Mouse (Mus musculus): ENCODE results near the gene Gm10271. TPM values are rescaled to one million over a fixed set of nuclear protein-coding genes. Genes with fewer than 3 reads are reported as not detected.

Gm10271 gene
- polyA plus RNA-seq, 1 experiment from 2014 or later, result not detected

DNA sequence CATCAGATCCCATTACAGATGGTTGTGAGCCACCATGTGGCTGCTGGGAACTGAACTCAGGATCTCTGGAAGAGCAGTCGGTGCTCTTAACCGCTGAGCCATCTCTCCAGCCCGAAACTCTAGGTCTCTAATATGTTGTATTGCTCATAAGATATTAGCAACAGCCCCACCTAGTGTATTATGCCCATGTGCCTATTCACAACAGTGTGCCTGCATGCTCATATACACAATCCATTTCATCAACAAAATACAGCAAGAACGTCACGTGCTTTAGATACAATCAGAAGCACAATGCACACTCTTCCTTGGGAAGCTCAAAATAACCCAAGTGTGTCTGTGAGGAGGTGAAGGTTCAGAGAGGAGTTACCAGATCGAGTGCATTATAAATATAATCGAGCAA, 38.6 kb downstream of the Gm10271 start:
- peaks cover 19% of the 10 kb centered on the region for H3K36me3 ChIP-seq (ENCODE audit: control insufficient read depth, insufficient read depth, low read length)
- WGBS (ENCODE audit: insufficient replicate concordance), result 92% methylated on average over 7 of the region's 7 CpGs
- no peak for ATAC-seq (replicated peaks; ENCODE audit: insufficient number of reproducible peaks, low FRiP score, low TSS enrichment)

DNA sequence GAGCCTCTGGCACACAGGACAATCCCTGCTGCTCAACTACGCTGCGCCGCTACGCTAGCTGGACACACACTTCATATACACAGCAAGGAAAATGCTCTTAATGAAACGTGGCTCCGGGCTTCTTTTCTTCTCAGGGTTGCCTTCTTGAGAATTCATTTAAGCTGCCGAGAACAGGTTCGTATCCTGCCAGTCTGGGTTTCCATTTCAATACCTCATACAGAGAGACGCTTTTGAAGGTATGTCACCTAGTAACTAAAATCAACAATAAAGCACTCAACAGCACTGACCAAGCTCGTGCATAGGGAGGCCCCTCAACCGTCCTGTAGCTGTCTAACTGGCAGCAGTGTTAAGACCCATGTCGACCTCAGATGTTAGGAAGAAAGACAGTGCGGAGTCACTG, 40.0 kb downstream of the Gm10271 start:
- H3K9me3 ChIP-seq (replicated peaks; ENCODE audit: control insufficient read depth, low read length), result no peaks in the 10 kb centered on the region
- peaks cover 15% of the 10 kb centered on the region for H3K36me3 ChIP-seq (ENCODE audit: control insufficient read depth, insufficient read depth, low read length)
- no peaks in the 10 kb centered on the region for H3K27me3 ChIP-seq (ENCODE audit: control insufficient read depth, insufficient read depth, low read length)
- no peak overlapping the region for H3K4me3 ChIP-seq (ENCODE audit: low read depth, low read length)
- H3K4me1 ChIP-seq (ENCODE audit: control insufficient read depth, insufficient read depth, low read length), result no peaks in the 10 kb centered on the region
- ATAC-seq (replicated peaks; ENCODE audit: insufficient number of reproducible peaks, low FRiP score, low TSS enrichment), result no peak
- no peak overlapping the region for H3K4me2 ChIP-seq
- WGBS (ENCODE audit: insufficient replicate concordance), result 86% methylated on average over 13 of the region's 13 CpGs
- no peak overlapping the region for H3K27ac ChIP-seq (ENCODE audit: low read depth, low read length)
- H3K9ac ChIP-seq (ENCODE audit: low read depth, low read length), result no peak overlapping the region

More for the DNA sequence above, 38.6 kb downstream of the Gm10271 start:
- no peak overlapping the region for H3K9ac ChIP-seq (ENCODE audit: low read depth, low read length)
- no peak overlapping the region for H3K27ac ChIP-seq (ENCODE audit: low read depth, low read length)
- no peak overlapping the region for H3K4me2 ChIP-seq
- no peaks in the 10 kb centered on the region for H3K9me3 ChIP-seq (replicated peaks; ENCODE audit: control insufficient read depth, low read length)
- no peak overlapping the region for H3K4me3 ChIP-seq (ENCODE audit: low read depth, low read length)
- H3K27me3 ChIP-seq (ENCODE audit: control insufficient read depth, insufficient read depth, low read length), result no peaks in the 10 kb centered on the region
- H3K4me1 ChIP-seq (ENCODE audit: control insufficient read depth, insufficient read depth, low read length), result no peaks in the 10 kb centered on the region

DNA sequence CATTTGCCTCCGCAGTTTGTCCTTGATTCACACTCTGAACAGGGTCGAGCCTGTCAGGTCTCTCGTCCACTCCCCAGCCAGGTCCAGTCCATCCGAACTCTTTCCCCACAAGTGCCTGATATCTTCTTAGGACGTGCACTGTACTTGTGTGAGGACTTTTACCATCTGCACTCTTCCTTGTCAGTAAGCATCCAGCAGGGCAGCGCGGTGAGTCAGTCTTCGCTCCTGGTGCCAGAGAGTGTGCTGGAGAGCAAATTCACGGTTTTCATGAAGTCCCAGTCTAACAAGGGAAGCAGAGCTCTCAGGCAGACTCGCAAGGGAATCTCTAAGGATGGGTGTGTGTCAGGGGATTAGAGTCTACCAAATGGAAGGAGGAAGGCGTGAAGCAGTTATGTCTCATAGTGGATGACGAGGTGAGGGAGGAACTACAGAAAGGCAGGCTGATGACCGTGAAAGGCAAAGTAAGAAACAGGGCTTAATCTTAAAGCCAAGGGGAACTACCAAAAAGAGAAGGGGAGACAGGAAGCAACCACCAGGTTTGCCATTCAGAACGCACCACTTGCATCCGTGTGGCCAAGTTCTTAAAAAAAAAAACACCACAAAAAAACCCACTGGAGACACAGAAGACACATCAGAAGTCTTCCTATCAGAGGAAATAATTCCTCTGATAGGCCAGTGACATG, 40.8 kb downstream of the Gm10271 start:
- Histone ChIP-seq H3K9me3 (replicated peaks; ENCODE audit: control insufficient read depth, low read length) (no peaks in the 10 kb centered on the region), H3K27ac (ENCODE audit: low read depth, low read length) (no peak overlapping the region), H3K36me3 (ENCODE audit: control insufficient read depth, insufficient read depth, low read length) (0 out of 2 replicates have a peak, but pooled peaks cover 8% of the 10 kb centered on the region), H3K4me2 (no peak overlapping the region), H3K9ac (ENCODE audit: low read depth, low read length) (no peak overlapping the region), H3K27me3 (ENCODE audit: control insufficient read depth, insufficient read depth, low read length) (no peaks in the 10 kb centered on the region), H3K4me1 (ENCODE audit: control insufficient read depth, insufficient read depth, low read length) (no peaks in the 10 kb centered on the region), H3K4me3 (ENCODE audit: low read depth, low read length) (no peak overlapping the region)
- WGBS (ENCODE audit: insufficient replicate concordance), result 73% methylated on average over 15 of the region's 15 CpGs
- no peak for ATAC-seq (replicated peaks; ENCODE audit: insufficient number of reproducible peaks, low FRiP score, low TSS enrichment)

DNA sequence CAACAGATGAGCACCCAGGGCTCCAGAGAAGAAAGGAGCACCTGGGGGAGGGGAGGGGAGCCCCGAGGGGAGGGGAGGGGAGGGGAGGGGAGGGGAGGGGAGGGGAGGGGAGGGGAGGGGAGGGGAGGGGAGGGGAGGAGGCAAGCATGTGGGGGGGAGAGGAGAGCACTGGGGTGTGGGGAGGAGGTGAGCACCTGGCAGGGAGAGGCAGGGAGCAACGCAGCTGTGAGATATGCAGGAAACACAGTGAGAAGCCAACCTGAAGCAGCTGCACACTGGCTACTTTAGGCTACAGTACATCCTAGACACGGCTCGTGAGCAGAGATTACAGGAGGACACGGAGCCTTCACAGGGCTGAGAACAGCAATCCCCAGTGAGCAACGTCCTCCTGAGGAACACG, 41.5 kb downstream of the Gm10271 start:
- ATAC-seq (replicated peaks; ENCODE audit: insufficient number of reproducible peaks, low FRiP score, low TSS enrichment), result no peak
- H3K9ac ChIP-seq (ENCODE audit: low read depth, low read length), result no peak overlapping the region
- 0 out of 2 replicates have a peak, but pooled peaks cover 8% of the 10 kb centered on the region for H3K36me3 ChIP-seq (ENCODE audit: control insufficient read depth, insufficient read depth, low read length)
- no peaks in the 10 kb centered on the region for H3K9me3 ChIP-seq (replicated peaks; ENCODE audit: control insufficient read depth, low read length)
- no peaks in the 10 kb centered on the region for H3K27me3 ChIP-seq (ENCODE audit: control insufficient read depth, insufficient read depth, low read length)
- H3K4me3 ChIP-seq (ENCODE audit: low read depth, low read length), result no peak overlapping the region
- H3K27ac ChIP-seq (ENCODE audit: low read depth, low read length), result no peak overlapping the region
- WGBS (ENCODE audit: insufficient replicate concordance), result 70% methylated on average over 6 of the region's 7 CpGs
- H3K4me1 ChIP-seq (ENCODE audit: control insufficient read depth, insufficient read depth, low read length), result no peaks in the 10 kb centered on the region
- H3K4me2 ChIP-seq, result no peak overlapping the region

DNA sequence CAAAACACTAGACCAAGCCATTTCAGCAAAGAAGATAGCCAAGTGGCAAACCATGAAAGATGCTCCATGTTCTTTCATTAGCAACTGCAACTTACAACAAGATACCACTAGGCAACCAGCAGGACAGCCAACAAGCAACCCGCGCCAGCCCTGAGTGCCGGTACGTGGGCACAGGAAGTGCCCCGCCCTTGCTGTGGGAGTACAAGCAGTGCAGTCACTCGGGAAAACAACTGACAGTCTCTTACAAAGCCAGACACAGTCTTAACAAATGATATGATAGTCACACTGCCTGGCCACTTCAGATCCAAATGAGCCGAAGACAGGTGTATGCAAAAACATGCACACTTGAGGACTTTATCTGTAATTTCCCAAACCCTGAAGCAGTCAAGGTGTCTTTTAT, 41.9 kb downstream of the Gm10271 start:
- Histone ChIP-seq H3K4me2 (no peak overlapping the region), H3K4me1 (ENCODE audit: control insufficient read depth, insufficient read depth, low read length) (no peaks in the 10 kb centered on the region), H3K27me3 (ENCODE audit: control insufficient read depth, insufficient read depth, low read length) (no peaks in the 10 kb centered on the region), H3K27ac (ENCODE audit: low read depth, low read length) (no peak overlapping the region), H3K36me3 (ENCODE audit: control insufficient read depth, insufficient read depth, low read length) (0 out of 2 replicates have a peak, but pooled peaks cover 8% of the 10 kb centered on the region), H3K4me3 (ENCODE audit: low read depth, low read length) (no peak overlapping the region), H3K9me3 (replicated peaks; ENCODE audit: control insufficient read depth, low read length) (no peaks in the 10 kb centered on the region), H3K9ac (ENCODE audit: low read depth, low read length) (no peak overlapping the region)
- ATAC-seq (replicated peaks; ENCODE audit: insufficient number of reproducible peaks, low FRiP score, low TSS enrichment), result no peak
- 65% methylated on average over 7 of the region's 7 CpGs for WGBS (ENCODE audit: insufficient replicate concordance)

DNA sequence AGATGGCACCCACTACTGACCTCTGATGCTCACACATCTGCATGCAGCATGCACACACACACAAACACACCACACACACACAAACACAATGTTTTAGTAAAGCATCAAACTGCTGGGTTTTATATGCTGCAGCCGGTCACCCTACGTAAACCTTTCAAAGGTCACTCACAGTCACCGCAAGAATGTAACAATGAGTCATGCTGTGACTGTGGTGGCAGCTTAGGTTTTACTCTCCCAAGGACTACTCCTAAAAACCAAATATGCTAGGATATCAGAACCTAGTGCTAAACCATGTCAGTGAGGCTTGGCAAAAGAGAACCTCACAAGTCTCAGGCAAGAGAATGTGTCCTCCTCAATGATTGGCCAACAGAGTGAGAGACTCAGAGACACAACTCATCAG, 43.6 kb downstream of the Gm10271 start:
- 87% methylated on average over 3 of the region's 3 CpGs for WGBS (ENCODE audit: insufficient replicate concordance)
- Histone ChIP-seq H3K4me2 (no peak overlapping the region), H3K27me3 (ENCODE audit: control insufficient read depth, insufficient read depth, low read length) (no peaks in the 10 kb centered on the region), H3K36me3 (ENCODE audit: control insufficient read depth, insufficient read depth, low read length) (peaks cover 11% of the 10 kb centered on the region; the same call in 1 of the 2 replicates), H3K9ac (ENCODE audit: low read depth, low read length) (no peak overlapping the region), H3K9me3 (replicated peaks; ENCODE audit: control insufficient read depth, low read length) (no peaks in the 10 kb centered on the region), H3K27ac (ENCODE audit: low read depth, low read length) (no peak overlapping the region), H3K4me1 (ENCODE audit: control insufficient read depth, insufficient read depth, low read length) (no peaks in the 10 kb centered on the region), H3K4me3 (ENCODE audit: low read depth, low read length) (no peak overlapping the region)
- ATAC-seq (replicated peaks; ENCODE audit: insufficient number of reproducible peaks, low FRiP score, low TSS enrichment), result no peak

DNA sequence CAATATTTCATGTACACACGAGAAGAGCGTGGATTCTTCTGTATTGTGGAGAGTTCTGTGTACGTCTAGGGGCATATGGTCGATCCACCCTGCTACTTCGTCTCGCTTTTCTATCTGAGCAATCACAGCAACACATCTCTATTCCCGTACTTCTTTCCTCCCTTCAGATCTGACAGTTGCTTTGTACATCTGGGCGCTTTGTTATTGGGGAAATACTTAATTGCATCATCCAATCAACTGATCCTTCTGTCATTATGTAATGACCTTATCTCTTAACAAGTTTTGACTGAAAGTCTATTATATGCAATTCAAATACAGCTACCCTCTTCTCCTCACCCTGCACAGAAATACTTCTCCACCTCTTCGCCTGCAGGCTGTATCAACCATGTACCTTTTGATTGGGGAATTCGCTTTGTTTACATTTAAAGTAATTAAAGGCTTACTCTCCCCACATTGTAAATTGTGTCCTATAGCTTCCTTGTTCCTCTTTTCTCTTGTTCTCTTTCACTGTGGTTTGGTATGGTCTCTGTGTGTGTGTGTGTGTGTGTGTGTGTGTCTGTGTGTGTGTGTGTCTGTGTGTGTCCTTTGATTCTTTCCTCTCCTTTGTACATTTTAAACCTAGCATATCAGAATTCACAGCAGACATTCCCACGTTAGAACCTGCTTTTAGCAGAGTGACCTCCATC, 45.8 kb downstream of the Gm10271 start:
- H3K4me3 ChIP-seq (ENCODE audit: low read depth, low read length), result no peak overlapping the region
- no peak for ATAC-seq (replicated peaks; ENCODE audit: insufficient number of reproducible peaks, low FRiP score, low TSS enrichment)
- no peak overlapping the region for H3K9ac ChIP-seq (ENCODE audit: low read depth, low read length)
- H3K4me1 ChIP-seq (ENCODE audit: control insufficient read depth, insufficient read depth, low read length), result no peaks in the 10 kb centered on the region
- 88% methylated on average over 11 of the region's 11 CpGs for WGBS (ENCODE audit: insufficient replicate concordance)
- H3K27ac ChIP-seq (ENCODE audit: low read depth, low read length), result no peak overlapping the region
- peaks cover 14% of the 10 kb centered on the region; the same call in 1 of the 2 replicates for H3K36me3 ChIP-seq (ENCODE audit: control insufficient read depth, insufficient read depth, low read length)
- H3K9me3 ChIP-seq (replicated peaks; ENCODE audit: control insufficient read depth, low read length), result no peaks in the 10 kb centered on the region
- no peaks in the 10 kb centered on the region for H3K27me3 ChIP-seq (ENCODE audit: control insufficient read depth, insufficient read depth, low read length)
- H3K4me2 ChIP-seq, result no peak overlapping the region

DNA sequence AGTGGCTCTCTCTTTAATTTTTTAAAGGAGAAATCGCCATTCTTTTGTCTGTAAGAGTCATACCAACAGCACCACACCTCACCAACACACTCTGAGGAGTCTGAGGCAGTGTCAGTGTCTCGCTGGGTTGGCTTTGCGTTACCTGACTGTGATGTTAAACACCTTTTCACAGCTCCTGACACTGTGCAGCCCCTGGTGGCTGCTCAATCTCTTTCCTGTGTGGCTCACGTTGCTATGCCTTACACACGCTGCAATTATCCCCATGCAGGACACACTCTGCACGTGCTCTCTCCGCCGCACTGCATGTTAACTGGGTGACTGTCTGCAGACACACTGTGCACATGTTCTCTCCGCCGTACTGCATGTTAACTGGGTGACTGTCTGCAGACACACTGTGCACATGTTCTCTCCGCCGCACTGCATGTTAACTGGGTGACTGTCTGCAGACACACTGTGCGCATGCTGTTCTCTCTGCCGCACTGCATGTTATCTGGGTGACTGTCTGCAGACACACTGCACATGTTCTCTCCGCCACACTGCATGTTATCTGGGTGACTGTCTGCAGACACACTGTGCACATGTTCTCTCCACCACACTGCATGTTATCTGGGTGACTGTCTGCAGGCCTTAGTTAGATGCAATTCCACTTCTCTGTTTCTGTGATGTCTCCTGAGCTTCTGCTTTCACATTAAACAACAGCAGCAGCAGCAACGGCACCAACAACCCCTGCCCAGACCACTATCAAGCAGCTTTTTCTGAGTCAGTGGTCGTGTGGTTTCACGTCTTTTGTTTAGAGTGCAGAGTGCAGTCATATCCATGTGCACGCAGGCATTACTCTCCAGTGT, 48.5 kb downstream of the Gm10271 start:
- no peak overlapping the region for H3K4me2 ChIP-seq
- H3K9me3 ChIP-seq (replicated peaks; ENCODE audit: control insufficient read depth, low read length), result no peaks in the 10 kb centered on the region
- no peaks in the 10 kb centered on the region for H3K4me1 ChIP-seq (ENCODE audit: control insufficient read depth, insufficient read depth, low read length)
- peaks cover 12% of the 10 kb centered on the region; the same call in 1 of the 2 replicates for H3K36me3 ChIP-seq (ENCODE audit: control insufficient read depth, insufficient read depth, low read length)
- whole genome bisulfite sequencing (ENCODE audit: insufficient replicate concordance), result 86% methylated on average over 19 of the region's 19 CpGs
- H3K27me3 ChIP-seq (ENCODE audit: control insufficient read depth, insufficient read depth, low read length), result no peaks in the 10 kb centered on the region
- H3K9ac ChIP-seq (ENCODE audit: low read depth, low read length), result no peak overlapping the region
- H3K27ac ChIP-seq (ENCODE audit: low read depth, low read length), result no peak overlapping the region
- H3K4me3 ChIP-seq (ENCODE audit: low read depth, low read length), result no peak overlapping the region
- no peak for ATAC-seq (replicated peaks; ENCODE audit: insufficient number of reproducible peaks, low FRiP score, low TSS enrichment)

All from heart, embryonic 11.5 days (tissue).